Mouse (Mus musculus) MEL (cell line): ENCODE results near the gene Prr11. TPM values are rescaled to one million over a fixed set of nuclear protein-coding genes. Genes with fewer than 3 reads are reported as not detected.

Source experiments
- DNase-seq: peaks from one replicate; pipeline ENCODE4 v3.0.0; 2011; ENCODE audit warnings: low read depth, low spot score
- H3K27ac ChIP-seq: 2 replicates; pipeline ENCODE4 v1.5.1; 2012; ENCODE audit warnings: low read depth, mild to moderate bottlenecking, control low read depth, low read length, moderate library complexity; ENCODE audit not compliant: control insufficient read depth
- H3K27me3 ChIP-seq, 2 experiments: fragments of 150-350 bp in 1 of 2; sonication (generic) in 1 of 2; 2 replicates each; pipeline ENCODE4 v1.6.1; 2012; ENCODE audit warnings: low read length in 2 of 2, mild to moderate bottlenecking in 2 of 2, improper control_type of control experiment in 1 of 2, moderate library complexity in 1 of 2; ENCODE audit not compliant: insufficient read depth in 2 of 2, control insufficient read depth in 1 of 2
- H3K36me3 ChIP-seq, 2 experiments: 2 replicates each; pipeline ENCODE4 v1.6.1; 2012 to 2014; ENCODE audit warnings: low read length in 2 of 2, improper control_type of control experiment in 1 of 2, inconsistent platforms in 1 of 2, mild to moderate bottlenecking in 1 of 2; ENCODE audit not compliant: insufficient read depth in 2 of 2, control insufficient read depth in 1 of 2
- H3K4me1 ChIP-seq, 2 experiments: fragments of 150-350 bp in 1 of 2; sonication (generic) in 1 of 2; 2 replicates each; pipeline ENCODE4 v1.6.1; 2012; ENCODE audit warnings: low read length in 2 of 2, improper control_type of control experiment in 1 of 2, mild to moderate bottlenecking in 1 of 2; ENCODE audit not compliant: insufficient read depth in 2 of 2, control insufficient read depth in 1 of 2
- H3K4me3 ChIP-seq, 2 experiments: fragments of 150-350 bp in 1 of 2; sonication (generic) in 1 of 2; 2 replicates each; pipeline ENCODE4 v1.5.1; 2012; ENCODE audit warnings: low read depth in 2 of 2, low read length in 2 of 2, mild to moderate bottlenecking in 2 of 2, moderate library complexity in 2 of 2, control low read depth in 1 of 2, improper control_type of control experiment in 1 of 2; ENCODE audit not compliant: control insufficient read depth in 1 of 2, insufficient read depth in 1 of 2
- H3K79me2 ChIP-seq: 2 replicates; pipeline ENCODE4 v1.6.1; 2012; ENCODE audit warnings: mild to moderate bottlenecking, low read length, moderate library complexity; ENCODE audit not compliant: control insufficient read depth, poor library complexity, insufficient read depth
- H3K9ac ChIP-seq: 2 replicates; pipeline ENCODE4 v1.6.1; 2012; ENCODE audit warnings: low read depth, mild to moderate bottlenecking, control low read depth, low read length, moderate library complexity; ENCODE audit not compliant: control insufficient read depth, poor library complexity, severe bottlenecking
- H3K9me3 ChIP-seq: fragments of 150-350 bp; sonication (generic); replicated peaks from 2 replicates; pipeline ENCODE4 v1.6.1; 2012; ENCODE audit warnings: mild to moderate bottlenecking, low read length, improper control_type of control experiment, moderate library complexity; ENCODE audit not compliant: insufficient read depth
- BHLHE40 ChIP-seq: IDR thresholded peaks from 2 replicates; pipeline ENCODE4 v1.6.1; 2012; ENCODE audit warnings: low read depth, mild to moderate bottlenecking, inconsistent platforms, low read length, improper control_type of control experiment, borderline replicate concordance
- CHD1 ChIP-seq: IDR thresholded peaks from 2 replicates; pipeline ENCODE4 v1.6.1; 2012; ENCODE audit warnings: low read depth, mild to moderate bottlenecking, inconsistent platforms, low read length, improper control_type of control experiment
- CHD2 ChIP-seq: IDR thresholded peaks from 2 replicates; pipeline ENCODE4 v1.6.1; 2011; ENCODE audit warnings: low read length, improper control_type of control experiment
- E2F4 ChIP-seq: IDR thresholded peaks from 2 replicates; pipeline ENCODE4 v1.6.1; 2011; ENCODE audit warnings: low read depth, low read length, improper control_type of control experiment, borderline replicate concordance
- EP300 ChIP-seq, 2 experiments: IDR thresholded peaks; 2 replicates each; pipeline ENCODE4 v1.6.1; 2011; ENCODE audit warnings: improper control_type of control experiment in 2 of 2, low read length in 2 of 2, low read depth in 1 of 2, mild to moderate bottlenecking in 1 of 2
- ETS1 ChIP-seq: IDR thresholded peaks from 2 replicates; pipeline ENCODE4 v1.6.1; 2012; ENCODE audit warnings: low read depth, mild to moderate bottlenecking, inconsistent platforms, low read length, improper control_type of control experiment, moderate library complexity
- GABPA ChIP-seq: IDR thresholded peaks from 2 replicates; pipeline ENCODE4 v1.6.1; 2012; ENCODE audit warnings: low read depth, mild to moderate bottlenecking, inconsistent platforms, low read length, improper control_type of control experiment, moderate library complexity
- GATA1 ChIP-seq: IDR thresholded peaks from 2 replicates; pipeline ENCODE4 v1.6.1; 2011; ENCODE audit warnings: low read depth, low read length, improper control_type of control experiment
- MAX ChIP-seq: IDR thresholded peaks from 2 replicates; pipeline ENCODE4 v1.6.1; 2011; ENCODE audit warnings: low read length, improper control_type of control experiment
- MEF2A ChIP-seq: IDR thresholded peaks from 2 replicates; pipeline ENCODE4 v1.6.1; 2014; ENCODE audit warnings: low read depth, mild to moderate bottlenecking, inconsistent platforms, low read length, improper control_type of control experiment; ENCODE audit not compliant: poor library complexity, insufficient replicate concordance, severe bottlenecking; ENCODE audit errors: extremely low read depth
- NELFE ChIP-seq: IDR thresholded peaks from 2 replicates; pipeline ENCODE4 v1.6.1; 2011; ENCODE audit warnings: low read depth, low read length, improper control_type of control experiment
- NRF1 ChIP-seq: IDR thresholded peaks from 2 replicates; pipeline ENCODE4 v1.6.1; 2014; ENCODE audit warnings: low read depth, mild to moderate bottlenecking, inconsistent platforms, low read length, improper control_type of control experiment, moderate library complexity; ENCODE audit not compliant: poor library complexity, insufficient read depth, severe bottlenecking
- POLR2A ChIP-seq, 2 experiments: IDR thresholded peaks; 2 replicates each; pipeline ENCODE4 v1.6.1; 2011 to 2012; ENCODE audit warnings: low read length in 2 of 2, mild to moderate bottlenecking in 2 of 2, control low read depth in 1 of 2, improper control_type of control experiment in 1 of 2, low read depth in 1 of 2, moderate library complexity in 1 of 2; ENCODE audit not compliant: control insufficient read depth in 1 of 2, insufficient read depth in 1 of 2, poor library complexity in 1 of 2
- RAD21 ChIP-seq: IDR thresholded peaks from 2 replicates; pipeline ENCODE4 v1.6.1; 2011; ENCODE audit warnings: mild to moderate bottlenecking, low read depth, low read length, improper control_type of control experiment
- SIN3A ChIP-seq: IDR thresholded peaks from 2 replicates; pipeline ENCODE4 v1.6.1; 2012; ENCODE audit warnings: low read length, improper control_type of control experiment, inconsistent platforms
- SMC3 ChIP-seq: IDR thresholded peaks from 2 replicates; pipeline ENCODE4 v1.6.1; 2011; ENCODE audit warnings: low read depth, low read length, improper control_type of control experiment
- TAL1 ChIP-seq: IDR thresholded peaks from 2 replicates; pipeline ENCODE4 v1.6.1; 2012; ENCODE audit warnings: mild to moderate bottlenecking, inconsistent platforms, low read length, moderate library complexity, mixed read lengths
- TCF12 ChIP-seq: IDR thresholded peaks from 2 replicates; pipeline ENCODE4 v1.6.1; 2014; ENCODE audit warnings: low read depth, mild to moderate bottlenecking, inconsistent platforms, low read length, improper control_type of control experiment, moderate library complexity
- USF1 ChIP-seq: IDR thresholded peaks from 2 replicates; pipeline ENCODE4 v1.6.1; 2014; ENCODE audit warnings: low read depth, mild to moderate bottlenecking, inconsistent platforms, low read length, improper control_type of control experiment, moderate library complexity
- ZKSCAN1 ChIP-seq: IDR thresholded peaks from 2 replicates; pipeline ENCODE4 v1.6.1; 2012; ENCODE audit warnings: low read depth, mild to moderate bottlenecking, inconsistent platforms, low read length, improper control_type of control experiment, moderate library complexity
- ZNF384 ChIP-seq: IDR thresholded peaks from 2 replicates; pipeline ENCODE4 v1.6.1; 2012; ENCODE audit warnings: low read depth, mild to moderate bottlenecking, inconsistent platforms, low read length, improper control_type of control experiment
- polyA plus RNA-seq, 2 experiments: library from polyadenylated mRNA; stranded (reverse) in 1 of 2; unstranded in 1 of 2; fragments of >175 nt in 1 of 2; fragments of >200 nt in 1 of 2; gene quantifications; 2 replicates each; pipeline versions ENCODE4 v1.2.1 to v1.2.4; 2012; ENCODE audit warnings: low replicate concordance in 2 of 2, low read depth in 1 of 2; ENCODE audit not compliant: insufficient read length in 2 of 2, insufficient read depth in 1 of 2, missing spikeins in 1 of 2
- total RNA-seq: library from RNA; depleted of rRNA; stranded (reverse); fragments of 300-350 nt; gene quantifications from 2 replicates; pipeline ENCODE4 v1.2.3, GENCODE M21; 2012

The Prr11 gene
- total and polyA plus RNA-seq, 3 experiments = 4.9 to 50.6 (median 19.3) TPM

DNA sequence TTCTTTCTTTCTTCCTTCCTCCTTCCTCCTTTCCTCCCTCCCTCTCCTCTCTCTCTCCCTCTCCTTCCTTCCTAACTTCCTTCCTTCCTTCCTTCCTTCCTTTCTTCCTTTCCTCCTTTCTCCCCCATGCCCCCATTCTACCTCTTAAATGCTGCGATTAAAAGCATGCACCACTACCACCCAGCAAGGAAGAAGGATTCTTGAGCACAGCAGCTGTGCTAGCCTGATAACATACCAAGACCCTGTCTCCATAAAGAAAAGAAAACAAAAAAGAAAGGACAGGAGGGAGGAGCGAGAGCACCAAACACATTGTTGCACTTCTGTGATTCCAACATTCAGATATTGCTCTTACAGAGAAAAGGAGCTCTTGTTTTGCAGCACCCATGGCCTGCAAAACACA lies 21.4 kb downstream of the Prr11 start:
- Histone ChIP-seq H3K27ac (peak overlapping the region; percentile 87), H3K36me3 (peaks cover 12 to 18% of the 10 kb centered on the region in 2 experiments), H3K9ac (peak overlapping the region; percentile 16), H3K9me3 (no peaks in the 10 kb centered on the region), H3K27me3 (no peaks in the 10 kb centered on the region), H3K79me2 (peaks cover 32% of the 10 kb centered on the region), H3K4me3 (peak overlapping the region; percentile 81 to 90), H3K4me1 (peaks cover 10 to 16% of the 10 kb centered on the region in 2 experiments; a peak in 3 of 4 replicates)
- TF ChIP-seq E2F4 (no peak), USF1 (no peak), CHD1 (no peak), CHD2 (no peak), POLR2A (IDR thresholded peaks at IDR 0.05; ENCODE audit: control insufficient read depth in 1 of 2, insufficient read depth in 1 of 2, low read depth in 1 of 2, low read length in 2 of 2, poor library complexity in 1 of 2) (no peak), ZNF384 (peak; percentile 25), NELFE (no peak), GABPA (no peak), ZKSCAN1 (no peak), MEF2A (0 out of 2 replicates have a peak, but pooled peaks have one; percentile 4), ETS1 (peak; percentile 65), SIN3A (no peak), SMC3 (no peak), TAL1 (peak; percentile 89), GATA1 (peak; percentile 45; the same call in 1 of the 2 replicates), TCF12 (peak; percentile 49; the same call in 1 of the 2 replicates), BHLHE40 (0 out of 2 replicates have a peak, but pooled peaks have one; percentile 16), EP300 (IDR thresholded peaks at IDR 0.05; ENCODE audit: low read depth in 1 of 2, low read length in 2 of 2) (peak in 1 of 2 experiments; percentile 58; a peak in 1 of 4 replicates), RAD21 (no peak), MAX (no peak), NRF1 (no peak)
- DNase-seq = peak; percentile 80
